Mouse (Mus musculus) stomach, postnatal 0 days (tissue): ENCODE measurements at regions not wholly inside any gene's neighbourhood (a gene's known extent, or its start where the extent isn't known, plus 50 kb on each side); places are given as distances from the start of the nearest gene placed in this dataset.

Experiments
- CTCF ChIP-seq: IDR thresholded peaks from 2 replicates; pipeline ENCODE4 v1.5.1; 2016; ENCODE audit warnings: antibody characterized with exemption, low read depth, mild to moderate bottlenecking, moderate library complexity
- EP300 ChIP-seq: optimal IDR thresholded peaks from 2 replicates; pipeline ENCODE3; 2016; ENCODE audit warnings: antibody characterized with exemption

DNA sequence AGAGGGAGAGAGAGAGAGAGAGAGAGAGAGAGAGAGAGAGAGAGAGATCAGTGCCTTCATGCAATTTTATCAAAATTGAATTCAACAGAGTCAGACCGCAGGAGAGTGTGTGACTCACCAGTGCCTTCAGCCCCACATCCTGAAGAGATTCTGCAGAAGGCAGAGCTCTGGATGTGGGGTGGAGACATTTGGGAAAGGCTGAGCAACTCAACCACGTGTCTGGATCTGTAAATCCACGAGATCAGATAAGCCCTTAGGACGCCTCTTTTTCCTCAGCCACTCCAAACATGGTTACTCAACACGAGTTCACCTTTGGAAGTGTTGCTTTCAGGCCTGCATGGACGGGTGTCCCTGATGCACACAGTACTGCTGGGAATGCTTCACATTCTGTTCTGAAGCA, 81.4 kb upstream of the Ednra start:
- no peak for TF ChIP-seq EP300
- no peak for TF ChIP-seq CTCF
